In genomic region chr14:77546531-77547274, GRCm38 (mm10) we compare ENCODE assay signal across 10 mouse cellular contexts.
A peak's percentile ranks its signal among the peaks of the same experiment; 100 is the strongest.
DNase-seq lines count a peak whose midpoint lies in the region; ATAC-seq and TF ChIP-seq lines count a peak whose summit lies in the region.
"Had no signal": no experiment of that assay in that cellular context is flagged by ENCODE, and none has a peak within 500 bp of the region (broad histone marks: within the 10 kb centered on the region; RNA-seq: fewer than 3 reads in every experiment).

No protein-coding gene starts in this region.

- H3K4me2 ChIP-seq in forebrain, postnatal 0 days (ENCODE audit: low read depth), result no peak overlapping the region
- H3K4me2 ChIP-seq in forebrain, embryonic 12.5 days, result no peak overlapping the region
- no peak overlapping the region for H3K4me2 ChIP-seq in liver, embryonic 12.5 days
- no peak overlapping the region for H3K4me2 ChIP-seq in intestine, postnatal 0 days (replicated peaks; ENCODE audit: low read depth)
- H3K4me2 ChIP-seq: heart, embryonic 15.5 days had no signal

- H3K27me3 ChIP-seq in forebrain, postnatal 0 days (ENCODE audit: insufficient read depth, low read length), result no peaks in the 10 kb centered on the region
- H3K27me3 ChIP-seq in forebrain, embryonic 12.5 days, result no peaks in the 10 kb centered on the region
- H3K27me3 ChIP-seq in liver, adult 2 months (ENCODE audit: control insufficient read depth, insufficient read depth, low read length), result no peaks in the 10 kb centered on the region
- H3K27me3 ChIP-seq in liver, embryonic 12.5 days (replicated peaks), result no peaks in the 10 kb centered on the region
- H3K27me3 ChIP-seq in intestine, postnatal 0 days (replicated peaks; ENCODE audit: control insufficient read depth, insufficient read depth, low read length), result no peaks in the 10 kb centered on the region
- H3K27me3 ChIP-seq: heart, embryonic 15.5 days had no signal

- H3K4me3 ChIP-seq in forebrain, postnatal 0 days (ENCODE audit: low read depth, low read length), result no peak overlapping the region
- H3K4me3 ChIP-seq in forebrain, embryonic 12.5 days (replicated peaks), result no peak overlapping the region
- H3K4me3 ChIP-seq in liver, adult 2 months (ENCODE audit: insufficient read depth, low read depth, low read length), result no peak overlapping the region
- H3K4me3 ChIP-seq in liver, embryonic 12.5 days, result no peak overlapping the region
- no peak overlapping the region for H3K4me3 ChIP-seq in intestine, postnatal 0 days (ENCODE audit: low read depth, low read length)
- H3K4me3 ChIP-seq: heart, embryonic 15.5 days had no signal

- no peaks in the 10 kb centered on the region for H3K36me3 ChIP-seq in forebrain, postnatal 0 days (ENCODE audit: insufficient read depth)
- H3K36me3 ChIP-seq in forebrain, embryonic 12.5 days (replicated peaks), result no peaks in the 10 kb centered on the region
- H3K36me3 ChIP-seq in liver, adult 2 months (ENCODE audit: control insufficient read depth, insufficient read depth, low read length), result no peaks in the 10 kb centered on the region
- no peaks in the 10 kb centered on the region for H3K36me3 ChIP-seq in liver, embryonic 12.5 days
- H3K36me3 ChIP-seq in intestine, postnatal 0 days (ENCODE audit: control insufficient read depth, insufficient read depth), result no peaks in the 10 kb centered on the region
- H3K36me3 ChIP-seq: heart, embryonic 15.5 days had no signal

- H3K9me3 ChIP-seq in forebrain, postnatal 0 days (ENCODE audit: low read length), result no peaks in the 10 kb centered on the region
- no peaks in the 10 kb centered on the region for H3K9me3 ChIP-seq in forebrain, embryonic 12.5 days
- H3K9me3 ChIP-seq in liver, embryonic 12.5 days (replicated peaks), result no peaks in the 10 kb centered on the region
- no peaks in the 10 kb centered on the region for H3K9me3 ChIP-seq in intestine, postnatal 0 days (ENCODE audit: control insufficient read depth)
- H3K9me3 ChIP-seq: heart, embryonic 15.5 days had no signal

- H3K9ac ChIP-seq in forebrain, postnatal 0 days, result no peak overlapping the region
- no peak overlapping the region for H3K9ac ChIP-seq in forebrain, embryonic 12.5 days
- no peak overlapping the region for H3K9ac ChIP-seq in liver, adult 2 months (ENCODE audit: low read depth, low read length)
- H3K9ac ChIP-seq in liver, embryonic 12.5 days, result no peak overlapping the region
- H3K9ac ChIP-seq in intestine, postnatal 0 days (ENCODE audit: low read depth, low read length), result no peak overlapping the region
- H3K9ac ChIP-seq: heart, embryonic 15.5 days had no signal

- ATAC-seq in forebrain, postnatal 0 days, result peak; percentile 74
- ATAC-seq in forebrain, embryonic 12.5 days (ENCODE audit: low FRiP score), result no peak
- ATAC-seq in liver, embryonic 12.5 days, result no peak
- ATAC-seq in hematopoietic stem cell, adult 5-6 weeks (replicated peaks in 1 of 2; ENCODE audit: insufficient read depth in 1 of 2, low FRiP score in 2 of 2, low TSS enrichment in 1 of 2, low read depth in 1 of 2, poor library complexity in 2 of 2, severe bottlenecking in 2 of 2), result peak; percentile 87 to 88
- ATAC-seq in intestine, postnatal 0 days, result no peak

- peak; percentile 71 for DNase-seq in forebrain, postnatal 0 days
- DNase-seq in liver, adult 2 months (ENCODE audit: extremely low read depth, low read depth, low spot score), result peak; percentile 34
- DNase-seq in brain, embryonic 18.5 days (ENCODE audit: low read depth, low spot score), result peak; percentile 45
- DNase-seq in MN1 (ENCODE audit: low spot score), result no peak

- TF ChIP-seq CTCF in forebrain, postnatal 0 days (IDR thresholded peaks at IDR 0.05; ENCODE audit: low read depth), result no peak
- TF ChIP-seq CTCF in liver, adult 2 months (IDR thresholded peaks at IDR 0.05; ENCODE audit: low read depth, low read length), result no peak
- no peak for TF ChIP-seq CTCF in intestine, postnatal 0 days (IDR thresholded peaks at IDR 0.05; ENCODE audit: low read depth)

- H3K4me1 ChIP-seq in forebrain, postnatal 0 days (ENCODE audit: insufficient read depth), result peaks cover 4% of the 10 kb centered on the region; the same call in 1 of the 2 replicates
- 0 out of 2 replicates have a peak, but pooled peaks cover 6% of the 10 kb centered on the region for H3K4me1 ChIP-seq in forebrain, embryonic 12.5 days
- H3K4me1 ChIP-seq in liver, adult 2 months (ENCODE audit: control insufficient read depth, insufficient read depth, low read length), result no peaks in the 10 kb centered on the region
- no peaks in the 10 kb centered on the region for H3K4me1 ChIP-seq in liver, embryonic 12.5 days
- no peaks in the 10 kb centered on the region for H3K4me1 ChIP-seq in intestine, postnatal 0 days (replicated peaks; ENCODE audit: control insufficient read depth, insufficient read depth, low read length)

- no peaks in the 10 kb centered on the region for H3K79me2 ChIP-seq in liver, adult 2 months (ENCODE audit: control insufficient read depth, insufficient read depth, low read length)

- no peak overlapping the region for H3K27ac ChIP-seq in forebrain, postnatal 0 days (ENCODE audit: low read depth, low read length)
- H3K27ac ChIP-seq in forebrain, embryonic 12.5 days, result no peak overlapping the region
- no peak overlapping the region for H3K27ac ChIP-seq in liver, adult 2 months (replicated peaks; ENCODE audit: insufficient read depth, low read depth, low read length)
- no peak overlapping the region for H3K27ac ChIP-seq in liver, embryonic 12.5 days
- H3K27ac ChIP-seq in intestine, postnatal 0 days (ENCODE audit: low read depth, low read length), result no peak overlapping the region
- H3K27ac ChIP-seq: heart, embryonic 15.5 days; kidney, postnatal 0 days had no signal

- TF ChIP-seq POLR2A in liver, adult 2 months (IDR thresholded peaks at IDR 0.05; ENCODE audit: extremely low read depth, insufficient read depth, low read length), result no peak

- 66% methylated on average over 8 of the region's 8 CpGs for WGBS in forebrain, postnatal 0 days
- WGBS in forebrain, embryonic 12.5 days, result 92% methylated on average over 8 of the region's 8 CpGs
- 89% methylated on average over 8 of the region's 8 CpGs for WGBS in liver, adult 2 months
- 59% methylated on average over 8 of the region's 8 CpGs for WGBS in liver, embryonic 12.5 days (ENCODE audit: insufficient replicate concordance)
- 88% methylated on average over 8 of the region's 8 CpGs for WGBS in intestine, postnatal 0 days

Comparison
In these comparisons a context has a peak if more than half of its experiments do, and no peak if none do; other contexts are left out.
1. ATAC-seq: peak in forebrain, postnatal 0 days (single experiment) and hematopoietic stem cell, adult 5-6 weeks (2 of 2); none in forebrain, embryonic 12.5 days (single experiment), liver, embryonic 12.5 days (single experiment) and intestine, postnatal 0 days (single experiment).